Mouse (Mus musculus): Measurements from ENCODE around the gene Tnfsf13. TPM values are rescaled to one million over a fixed set of nuclear protein-coding genes. Genes with fewer than 3 reads are reported as not detected.
A peak's percentile ranks its signal among the peaks of the same experiment; 100 is the strongest.

Tnfsf13 gene
- polyA plus RNA-seq, 1 experiment = 0.55 TPM

DNA sequence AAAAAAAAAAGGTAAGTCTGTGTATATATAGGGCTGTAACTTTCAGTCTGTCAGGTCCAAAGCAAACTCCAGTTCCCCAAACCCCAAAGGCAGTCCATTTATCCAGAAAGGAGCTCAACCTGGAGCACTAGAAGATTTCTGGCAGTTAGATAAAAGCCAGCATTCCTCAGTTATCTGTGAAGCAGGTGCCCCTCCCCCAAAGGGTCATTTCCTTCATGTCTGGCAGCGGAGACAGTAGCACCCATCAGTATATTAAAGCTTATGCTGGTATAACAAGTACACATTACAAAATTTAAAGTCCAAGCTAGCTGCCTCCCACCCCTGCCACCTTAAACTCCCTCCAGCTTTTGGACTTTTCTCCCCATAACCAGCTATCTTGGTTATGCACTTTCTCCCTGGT lies 14.0 kb upstream of the Tnfsf13 start:
- TF ChIP-seq CTCF (IDR thresholded peaks at IDR 0.05; ENCODE audit: borderline replicate concordance, extremely low read depth, insufficient read depth, insufficient read length) = no peak
- no peak for TF ChIP-seq POLR2A (IDR thresholded peaks at IDR 0.05; ENCODE audit: borderline replicate concordance, extremely low read depth, insufficient read depth, insufficient read length, poor library complexity, severe bottlenecking)
- DNase-seq (ENCODE audit: low read depth) = no peak

DNA sequence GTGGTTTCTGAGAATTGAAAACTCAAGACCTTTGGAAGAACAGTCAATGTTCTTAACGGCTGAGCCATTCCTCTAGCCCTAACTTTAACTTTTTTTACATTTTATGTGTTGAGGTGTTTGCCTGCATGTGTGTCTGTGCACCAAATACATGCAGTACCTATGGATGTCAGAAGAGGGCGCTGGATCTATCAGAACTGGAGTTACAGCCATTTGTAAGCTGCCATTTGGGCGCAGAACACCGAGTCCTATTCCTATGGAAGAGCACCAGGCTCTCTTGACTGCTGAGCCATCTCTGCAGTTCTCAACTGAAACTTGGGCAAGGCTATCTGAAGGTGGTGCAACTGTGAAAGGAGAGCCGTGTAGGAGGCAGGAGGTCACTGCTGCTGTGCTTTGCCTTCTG lies 13.0 kb upstream of the Tnfsf13 start:
- no peak for DNase-seq (ENCODE audit: low read depth)
- TF ChIP-seq CTCF (IDR thresholded peaks at IDR 0.05; ENCODE audit: borderline replicate concordance, extremely low read depth, insufficient read depth, insufficient read length) = no peak; the same call in 1 of the 2 replicates
- no peak for TF ChIP-seq POLR2A (IDR thresholded peaks at IDR 0.05; ENCODE audit: borderline replicate concordance, extremely low read depth, insufficient read depth, insufficient read length, poor library complexity, severe bottlenecking)

DNA sequence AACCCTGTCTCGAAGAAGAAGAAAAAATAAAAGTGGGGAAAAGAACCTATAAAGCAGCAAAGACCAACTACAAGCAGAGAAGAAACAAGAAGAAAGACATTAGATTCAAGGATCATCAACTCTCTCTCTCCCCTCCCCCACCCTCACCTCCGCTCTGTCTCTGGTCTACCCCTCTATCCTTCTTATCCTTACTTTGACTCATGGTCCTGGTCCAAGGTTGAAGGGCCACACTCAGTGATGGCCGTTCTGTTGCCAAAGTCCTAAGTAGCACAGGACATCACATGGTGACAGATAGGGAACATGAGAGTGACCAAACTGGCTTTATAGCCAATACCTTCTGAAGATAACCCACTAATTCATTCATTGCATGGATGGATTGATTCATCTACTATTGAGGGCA lies 11.8 kb upstream of the Tnfsf13 start:
- DNase-seq (ENCODE audit: low read depth) = no peak
- TF ChIP-seq POLR2A (IDR thresholded peaks at IDR 0.05; ENCODE audit: borderline replicate concordance, extremely low read depth, insufficient read depth, insufficient read length, poor library complexity, severe bottlenecking) (no peak), CTCF (IDR thresholded peaks at IDR 0.05; ENCODE audit: borderline replicate concordance, extremely low read depth, insufficient read depth, insufficient read length) (no peak)

DNA sequence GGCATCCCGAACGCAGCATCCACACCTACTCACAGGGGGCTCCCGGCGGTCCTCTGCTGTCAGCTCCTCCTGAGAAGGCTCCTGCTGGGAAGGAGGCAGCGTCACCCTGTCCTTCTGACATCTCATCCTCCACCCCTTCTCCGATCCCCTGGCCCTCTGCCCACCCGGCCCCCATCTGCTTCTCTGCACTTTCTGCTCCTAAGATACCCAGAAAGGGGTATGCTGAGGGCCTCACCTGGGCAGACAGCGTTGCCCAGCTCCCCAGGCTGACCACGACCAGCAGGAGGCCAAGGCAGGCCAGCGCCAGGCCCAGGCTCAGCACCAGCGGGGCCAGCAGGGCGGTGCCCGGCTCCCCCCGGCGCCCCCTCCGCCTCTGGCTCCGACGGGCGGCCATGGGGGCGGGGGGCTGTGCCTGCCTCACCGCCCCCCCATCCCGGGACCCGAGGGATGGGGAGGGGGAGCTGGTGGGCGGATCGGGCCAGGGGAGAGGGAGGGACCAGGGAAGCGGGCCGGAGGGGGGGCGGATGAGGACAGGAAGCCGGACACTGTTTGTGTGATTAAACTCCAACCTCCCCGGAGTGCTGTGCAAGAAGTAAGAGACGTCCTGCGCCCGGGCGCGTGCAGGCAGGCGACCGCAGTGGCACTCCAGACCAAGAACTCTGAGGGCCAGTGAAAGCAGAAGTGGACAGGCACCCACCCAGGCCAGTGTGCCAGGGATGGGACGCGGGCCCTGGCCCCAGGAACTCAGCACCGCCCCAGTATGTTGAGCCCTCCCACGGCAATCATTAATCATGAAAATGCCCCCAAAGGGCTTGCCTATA lies 10.0 kb upstream of the Tnfsf13 start, which contains the start of the genes Tnfsf12 and Tnfsfm13:
Gene Tnfsf12 (minus strand): TSS at position 489 of the 821 bp plus-strand sequence.
Gene Tnfsfm13 (minus strand): TSS at position 738 of the 821 bp plus-strand sequence.
- peak; percentile 26 for DNase-seq (ENCODE audit: low read depth)
- TF ChIP-seq CTCF (IDR thresholded peaks at IDR 0.05; ENCODE audit: borderline replicate concordance, extremely low read depth, insufficient read depth, insufficient read length) (peak; percentile 9; the same call in 1 of the 2 replicates), POLR2A (IDR thresholded peaks at IDR 0.05; ENCODE audit: borderline replicate concordance, extremely low read depth, insufficient read depth, insufficient read length, poor library complexity, severe bottlenecking) (no peak)

DNA sequence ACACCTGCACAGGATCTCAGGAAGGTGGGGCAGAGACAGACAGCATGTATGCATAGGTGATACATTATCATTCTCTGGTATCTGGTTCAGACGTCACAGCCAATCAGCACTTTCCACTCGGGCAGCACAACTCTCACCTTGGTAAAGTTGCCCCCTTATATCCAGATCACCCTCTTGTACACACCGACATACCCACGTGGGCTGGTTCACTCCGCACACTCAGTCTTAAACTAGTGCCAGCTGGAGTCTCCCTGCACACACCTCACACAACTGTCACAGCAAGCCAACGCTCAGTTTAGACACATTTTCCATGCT lies 9.4 kb upstream of the Tnfsf13 start:
- DNase-seq (ENCODE audit: low read depth) = no peak
- TF ChIP-seq CTCF (IDR thresholded peaks at IDR 0.05; ENCODE audit: borderline replicate concordance, extremely low read depth, insufficient read depth, insufficient read length) = no peak
- TF ChIP-seq POLR2A (IDR thresholded peaks at IDR 0.05; ENCODE audit: borderline replicate concordance, extremely low read depth, insufficient read depth, insufficient read length, poor library complexity, severe bottlenecking) = no peak

DNA sequence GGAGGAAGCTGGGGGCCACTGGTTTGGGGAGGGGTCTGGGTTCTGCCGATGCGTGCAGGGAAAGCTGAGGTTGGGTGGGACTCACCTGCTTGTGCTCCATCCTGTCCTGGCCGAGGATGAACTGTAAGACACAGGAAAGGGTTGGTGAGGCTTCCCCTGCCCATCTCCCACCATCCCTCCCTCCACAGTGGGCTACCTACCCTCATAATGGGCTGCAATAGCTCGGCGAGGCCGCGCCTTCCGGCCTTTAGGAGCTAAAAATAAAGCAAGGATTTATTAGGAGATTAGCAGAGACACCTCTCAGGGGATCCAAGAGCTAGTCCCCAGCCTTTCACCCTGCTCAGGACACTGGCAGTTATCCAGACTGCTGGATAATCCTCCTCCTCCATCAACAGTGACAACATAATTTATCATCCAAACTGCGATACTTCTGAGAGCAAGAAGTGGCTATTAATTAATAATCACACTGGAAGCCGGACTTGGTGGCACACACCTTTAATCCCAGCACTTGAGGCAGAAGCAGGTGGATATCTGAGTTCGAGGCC lies 7.9 kb upstream of the Tnfsf13 start:
- TF ChIP-seq POLR2A (IDR thresholded peaks at IDR 0.05; ENCODE audit: borderline replicate concordance, extremely low read depth, insufficient read depth, insufficient read length, poor library complexity, severe bottlenecking) = no peak
- no peak for TF ChIP-seq CTCF (IDR thresholded peaks at IDR 0.05; ENCODE audit: borderline replicate concordance, extremely low read depth, insufficient read depth, insufficient read length)
- DNase-seq (ENCODE audit: low read depth) = peak; percentile 9

DNA sequence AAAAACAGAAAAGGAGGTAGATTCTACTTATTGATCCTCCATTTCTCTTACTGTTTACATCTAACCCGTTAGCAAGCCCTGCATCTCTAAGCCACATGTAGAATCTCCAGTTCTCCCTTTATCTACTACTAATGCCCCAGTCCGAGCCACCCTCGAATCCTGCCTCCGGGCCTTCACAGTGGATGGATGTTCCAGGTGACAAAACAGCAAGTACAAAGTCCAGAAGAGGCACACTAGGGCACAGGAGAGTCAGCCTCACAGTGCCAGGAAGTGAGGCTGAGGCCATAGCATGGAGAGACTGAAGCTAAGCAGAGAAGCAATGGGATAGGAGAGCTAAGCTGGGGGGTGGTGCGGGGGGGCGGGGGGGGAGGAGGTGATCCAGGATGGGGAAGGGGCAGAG lies 7.3 kb upstream of the Tnfsf13 start:
- TF ChIP-seq CTCF (IDR thresholded peaks at IDR 0.05; ENCODE audit: borderline replicate concordance, extremely low read depth, insufficient read depth, insufficient read length) (no peak), POLR2A (IDR thresholded peaks at IDR 0.05; ENCODE audit: borderline replicate concordance, extremely low read depth, insufficient read depth, insufficient read length, poor library complexity, severe bottlenecking) (no peak)
- DNase-seq (ENCODE audit: low read depth) = no peak

DNA sequence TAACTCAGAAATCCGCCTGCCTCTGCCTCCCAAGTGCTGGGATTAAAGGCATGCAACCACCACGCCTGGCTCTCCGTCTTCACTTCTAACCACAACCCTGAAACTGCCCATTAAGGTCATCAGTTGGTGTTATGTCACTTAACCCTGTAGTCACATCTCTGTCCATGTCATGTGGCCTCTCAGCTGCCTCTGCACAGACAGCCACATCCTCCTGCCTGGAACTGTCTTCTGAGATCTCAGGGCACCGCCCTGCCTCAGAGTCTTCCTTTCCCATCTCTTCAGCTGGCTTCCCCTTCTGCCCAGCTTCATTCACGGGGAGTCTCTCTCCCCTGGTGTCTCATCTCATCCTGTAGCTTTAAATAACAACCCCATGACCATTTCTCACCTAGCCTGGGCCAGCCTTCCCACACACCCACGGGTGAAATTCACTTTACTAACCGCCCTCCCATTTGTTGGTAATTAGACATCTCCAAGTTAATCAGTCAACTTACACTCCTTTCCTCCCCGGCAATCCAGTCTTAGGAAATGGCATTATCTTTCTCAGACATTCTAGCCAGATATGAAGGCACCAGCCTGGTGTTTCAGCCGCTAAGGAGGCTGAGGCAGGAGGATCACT lies 6.7 kb upstream of the Tnfsf13 start:
- TF ChIP-seq POLR2A (IDR thresholded peaks at IDR 0.05; ENCODE audit: borderline replicate concordance, extremely low read depth, insufficient read depth, insufficient read length, poor library complexity, severe bottlenecking) (no peak), CTCF (IDR thresholded peaks at IDR 0.05; ENCODE audit: borderline replicate concordance, extremely low read depth, insufficient read depth, insufficient read length) (no peak)

DNA sequence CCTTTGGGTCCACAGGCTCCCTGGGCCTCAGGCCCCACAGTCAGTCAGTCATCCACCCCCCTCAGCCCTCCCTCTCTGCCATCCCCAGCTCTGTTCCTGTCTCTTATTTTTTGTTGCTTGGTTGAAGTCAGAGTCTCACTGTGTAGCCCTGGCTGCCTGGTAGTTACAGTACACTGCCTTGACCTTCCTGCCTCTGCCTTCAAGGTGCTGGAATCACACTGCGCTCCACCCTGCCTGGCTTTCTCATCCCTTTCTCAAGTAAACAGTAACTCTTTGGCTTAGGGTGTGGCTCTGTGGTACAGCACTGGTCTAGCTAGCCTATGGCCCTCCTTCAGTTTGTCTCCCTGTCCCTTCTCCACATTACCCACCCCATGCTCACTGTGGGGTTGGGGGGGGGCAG lies 4.3 kb upstream of the Tnfsf13 start:
- TF ChIP-seq POLR2A (IDR thresholded peaks at IDR 0.05; ENCODE audit: borderline replicate concordance, extremely low read depth, insufficient read depth, insufficient read length, poor library complexity, severe bottlenecking) (no peak), CTCF (IDR thresholded peaks at IDR 0.05; ENCODE audit: borderline replicate concordance, extremely low read depth, insufficient read depth, insufficient read length) (no peak)
- no peak for DNase-seq (ENCODE audit: low read depth)

More for the DNA sequence above, 6.7 kb upstream of the Tnfsf13 start:
- DNase-seq (ENCODE audit: low read depth) = no peak

DNA sequence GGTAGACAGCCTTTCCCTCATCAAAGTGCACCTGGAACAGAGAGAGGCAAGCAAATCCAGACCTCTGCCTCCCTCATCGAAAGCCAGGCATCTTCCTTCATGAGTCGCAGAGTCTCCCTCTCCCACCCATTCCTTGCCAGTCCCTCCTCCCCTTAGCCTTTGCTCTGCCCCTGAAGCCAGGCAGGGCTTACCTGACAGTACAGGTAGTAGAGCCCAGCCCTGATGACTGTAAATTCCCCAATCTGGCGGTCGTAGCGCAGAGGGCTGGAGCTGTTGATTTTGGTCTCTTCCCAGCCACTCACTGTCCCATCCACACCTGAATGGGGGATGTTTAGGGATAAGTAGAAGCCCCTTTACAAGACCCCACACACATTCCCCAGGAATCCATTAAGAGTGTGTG lies 1.5 kb upstream of the Tnfsf13 start:
- TF ChIP-seq CTCF (IDR thresholded peaks at IDR 0.05; ENCODE audit: borderline replicate concordance, extremely low read depth, insufficient read depth, insufficient read length) (no peak), POLR2A (IDR thresholded peaks at IDR 0.05; ENCODE audit: borderline replicate concordance, extremely low read depth, insufficient read depth, insufficient read length, poor library complexity, severe bottlenecking) (no peak)
- DNase-seq (ENCODE audit: low read depth) = no peak

DNA sequence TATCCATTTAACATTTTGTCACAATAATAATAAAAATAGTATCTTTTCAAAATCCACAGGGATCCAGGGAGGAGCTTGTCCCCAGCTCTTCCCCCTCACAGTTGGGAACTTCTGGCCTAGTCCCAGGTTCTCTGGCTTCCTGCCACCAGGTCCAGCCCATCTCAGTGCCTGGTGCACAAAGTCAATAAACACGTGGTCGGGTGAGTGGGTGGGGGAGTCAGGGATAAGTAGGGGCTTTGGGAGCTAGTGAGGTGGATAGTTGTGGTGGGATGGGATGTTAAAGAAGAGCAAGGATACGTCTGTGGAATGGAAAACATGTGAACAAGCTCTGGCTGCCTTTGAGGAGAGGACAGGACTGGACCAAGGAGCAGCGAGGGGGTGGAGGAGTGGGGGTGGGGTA lies 793 bp upstream of the Tnfsf13 start:
- peak; percentile 56 for DNase-seq (ENCODE audit: low read depth)
- TF ChIP-seq POLR2A (IDR thresholded peaks at IDR 0.05; ENCODE audit: borderline replicate concordance, extremely low read depth, insufficient read depth, insufficient read length, poor library complexity, severe bottlenecking) = no peak
- TF ChIP-seq CTCF (IDR thresholded peaks at IDR 0.05; ENCODE audit: borderline replicate concordance, extremely low read depth, insufficient read depth, insufficient read length) = no peak
